Comparison of ENCODE assay signal across 9 mouse cellular contexts in genomic region chr17:83287381-83288142, GRCm38 (mm10).
DNase-seq lines count a peak whose midpoint lies in the region; ATAC-seq lines count a peak whose summit lies in the region.
"Had no signal": no experiment of that assay in that cellular context is flagged by ENCODE, and none has a peak within 500 bp of the region (broad histone marks: within the 10 kb centered on the region; RNA-seq: fewer than 3 reads in every experiment).

No protein-coding gene starts in this region.

- H3K4me1 ChIP-seq in heart, embryonic 16.5 days (ENCODE audit: control insufficient read depth, insufficient read depth, low read length): peaks cover 9% of the 10 kb centered on the region
- peaks cover 14% of the 10 kb centered on the region for H3K4me1 ChIP-seq in midbrain, embryonic 12.5 days
- H3K4me1 ChIP-seq: liver, embryonic 13.5 days had no signal

- ATAC-seq in heart, embryonic 16.5 days (replicated peaks; ENCODE audit: extremely low read depth, insufficient read depth, low FRiP score): 0 out of 2 replicates have a peak, but pooled peaks have one; percentile 3
- peak; percentile 92 for ATAC-seq in midbrain, embryonic 12.5 days (ENCODE audit: low FRiP score, low read depth)

- peak overlapping the region; percentile 23; the same call in 1 of the 2 replicates for H3K4me3 ChIP-seq in heart, embryonic 16.5 days (ENCODE audit: low read length)
- H3K4me3 ChIP-seq in midbrain, embryonic 12.5 days: no peak overlapping the region
- H3K4me3 ChIP-seq: liver, embryonic 13.5 days had no signal

- intact Hi-C loops in heart, postnatal 25 days (cut with DNase I): no loop called here

- no peaks in the 10 kb centered on the region for H3K9me3 ChIP-seq in heart, embryonic 16.5 days (replicated peaks; ENCODE audit: control insufficient read depth, low read length)
- H3K9me3 ChIP-seq in midbrain, embryonic 12.5 days: no peaks in the 10 kb centered on the region
- H3K9me3 ChIP-seq: liver, embryonic 13.5 days had no signal

- no peaks in the 10 kb centered on the region for H3K36me3 ChIP-seq in heart, embryonic 16.5 days (ENCODE audit: control insufficient read depth, insufficient read depth)
- H3K36me3 ChIP-seq in midbrain, embryonic 12.5 days: no peaks in the 10 kb centered on the region
- H3K36me3 ChIP-seq: liver, embryonic 13.5 days had no signal

- H3K27ac ChIP-seq in heart, embryonic 16.5 days (ENCODE audit: low read length): 0 out of 2 replicates have a peak overlapping the region, but pooled peaks have one; percentile 5
- peak overlapping the region; percentile 47 for H3K27ac ChIP-seq in midbrain, embryonic 12.5 days (replicated peaks)
- H3K27ac ChIP-seq: liver, embryonic 13.5 days had no signal

- peak overlapping the region; percentile 49 for H3K4me2 ChIP-seq in heart, embryonic 16.5 days (ENCODE audit: low read depth, low read length)
- peak overlapping the region; percentile 10; the same call in 1 of the 2 replicates for H3K4me2 ChIP-seq in midbrain, embryonic 12.5 days (replicated peaks)
- H3K4me2 ChIP-seq: liver, embryonic 13.5 days had no signal

- peak; percentile 92 for DNase-seq in heart, adult 11 months
- DNase-seq in heart, postnatal 25 days (ENCODE audit: low spot score): no peak
- peak; percentile 26 for DNase-seq in adipocyte (ENCODE audit: low spot score)
- DNase-seq in gastrocnemius, adult 18-20 months (ENCODE audit: low spot score): no peak
- no peak for DNase-seq in ovary, postnatal 36 days (ENCODE audit: low spot score)
- DNase-seq in adrenal gland, adult 2 months: no peak
- DNase-seq: liver, embryonic 13.5 days had no signal

- H3K9ac ChIP-seq in heart, embryonic 16.5 days (ENCODE audit: low read length): peak overlapping the region; percentile 32; the same call in 1 of the 2 replicates
- no peak overlapping the region; the same call in 1 of the 2 replicates for H3K9ac ChIP-seq in midbrain, embryonic 12.5 days (replicated peaks)
- H3K9ac ChIP-seq: liver, embryonic 13.5 days had no signal

- no peaks in the 10 kb centered on the region for H3K27me3 ChIP-seq in heart, embryonic 16.5 days (ENCODE audit: control insufficient read depth, insufficient read depth, low read length)
- peaks cover 24% of the 10 kb centered on the region for H3K27me3 ChIP-seq in midbrain, embryonic 12.5 days
- H3K27me3 ChIP-seq: liver, embryonic 13.5 days had no signal

- 52% methylated on average over 6 of the region's 6 CpGs for WGBS in heart, embryonic 16.5 days
- 32% methylated on average over 6 of the region's 6 CpGs for WGBS in midbrain, embryonic 12.5 days

Comparison
In these comparisons a context has a peak if more than half of its experiments do, and no peak if none do; other contexts are left out.
1. DNase-seq: peak in heart, adult 11 months (single experiment) and adipocyte (single experiment); none in heart, postnatal 25 days (single experiment), gastrocnemius, adult 18-20 months (single experiment), ovary, postnatal 36 days (single experiment) and adrenal gland, adult 2 months (single experiment).